8 mouse cellular contexts compared by ENCODE assay signal in the genomic region with DNA sequence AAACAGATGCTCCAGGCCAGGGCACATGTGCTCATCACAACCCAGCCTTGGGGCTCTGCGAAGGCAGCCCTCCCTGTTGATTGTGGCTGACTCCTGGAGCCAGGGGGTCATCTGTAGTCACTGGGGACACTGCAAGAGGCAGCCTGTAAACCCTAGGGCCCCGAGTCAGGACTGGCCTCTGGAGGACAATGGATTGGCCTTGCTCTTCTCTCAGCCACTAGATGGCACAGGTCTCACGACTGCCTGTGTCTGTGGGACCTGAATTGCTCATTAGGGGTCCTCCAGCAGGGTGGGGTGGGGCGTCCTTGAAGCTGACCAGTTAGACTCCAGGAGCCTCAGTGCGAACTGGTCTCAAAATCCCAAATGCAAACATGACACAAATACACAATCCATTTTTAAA. TPM values are rescaled to one million over a fixed set of nuclear protein-coding genes. Genes with fewer than 3 reads are reported as not detected.
DNase-seq lines count a peak whose midpoint lies in the region; ATAC-seq and TF ChIP-seq lines count a peak whose summit lies in the region.

No protein-coding gene starts in this region.

- H3K9ac ChIP-seq in hindbrain, embryonic 14.5 days = 0 out of 2 replicates have a peak overlapping the region, but pooled peaks have one; percentile 25
- H3K9ac ChIP-seq in neural tube, embryonic 15.5 days (replicated peaks) = no peak overlapping the region

- H3K27ac ChIP-seq in cerebellum, adult 2 months (ENCODE audit: insufficient read depth, low read length) = no peak overlapping the region
- H3K27ac ChIP-seq in spleen, adult 2 months (ENCODE audit: insufficient read depth, low read length) = no peak overlapping the region
- H3K27ac ChIP-seq in hindbrain, embryonic 14.5 days = no peak overlapping the region
- no peak overlapping the region for H3K27ac ChIP-seq in neural tube, embryonic 15.5 days (replicated peaks)

- H3K36me3 ChIP-seq in spleen, adult 2 months (ENCODE audit: control insufficient read depth, insufficient read depth, low read length) = peaks cover 16% of the 10 kb centered on the region
- H3K36me3 ChIP-seq in hindbrain, embryonic 14.5 days (replicated peaks; ENCODE audit: control insufficient read depth, insufficient read depth) = peaks cover 22% of the 10 kb centered on the region
- peaks cover 25% of the 10 kb centered on the region for H3K36me3 ChIP-seq in neural tube, embryonic 15.5 days

- H3K27me3 ChIP-seq in cerebellum, adult 2 months (ENCODE audit: control insufficient read depth, insufficient read depth, low read length) = no peaks in the 10 kb centered on the region
- H3K27me3 ChIP-seq in spleen, adult 2 months (ENCODE audit: control insufficient read depth, insufficient read depth, low read length) = no peaks in the 10 kb centered on the region
- H3K27me3 ChIP-seq in hindbrain, embryonic 14.5 days (ENCODE audit: control insufficient read depth, insufficient read depth, low read length) = no peaks in the 10 kb centered on the region
- H3K27me3 ChIP-seq in neural tube, embryonic 15.5 days (replicated peaks) = no peaks in the 10 kb centered on the region

- H3K4me1 ChIP-seq in cerebellum, adult 2 months (ENCODE audit: control insufficient read depth, insufficient read depth, low read length) = peaks cover 17% of the 10 kb centered on the region
- H3K4me1 ChIP-seq in spleen, adult 2 months (ENCODE audit: control insufficient read depth, insufficient read depth, insufficient read length) = no peaks in the 10 kb centered on the region
- no peaks in the 10 kb centered on the region for H3K4me1 ChIP-seq in hindbrain, embryonic 14.5 days (replicated peaks; ENCODE audit: control insufficient read depth, insufficient read depth, low read length)
- peaks cover 4% of the 10 kb centered on the region for H3K4me1 ChIP-seq in neural tube, embryonic 15.5 days

- ATAC-seq in cerebellum, adult (ENCODE audit: insufficient number of reproducible peaks, low FRiP score, low TSS enrichment) = no peak
- peak; percentile 60; the same call in 1 of the 2 replicates for ATAC-seq in hindbrain, embryonic 14.5 days (ENCODE audit: low FRiP score)
- peak; percentile 53; the same call in 1 of the 2 replicates for ATAC-seq in neural tube, embryonic 15.5 days (ENCODE audit: low FRiP score)
- no peak for ATAC-seq in frontal cortex, adult (ENCODE audit: low TSS enrichment)
- ATAC-seq in inflammation-experienced regulatory T-cells, adult 6 months = no peak

- WGBS in cerebellum, adult 2 months = 28% methylated on average over 5 of the region's 5 CpGs
- WGBS in spleen, adult 2 months = 39% methylated on average over 5 of the region's 5 CpGs
- 23% methylated on average over 5 of the region's 5 CpGs for WGBS in hindbrain, embryonic 14.5 days
- WGBS in neural tube, embryonic 15.5 days = 24% methylated on average over 5 of the region's 5 CpGs

- H3K9me3 ChIP-seq in hindbrain, embryonic 14.5 days (ENCODE audit: control insufficient read depth, low read length) = no peaks in the 10 kb centered on the region
- H3K9me3 ChIP-seq in neural tube, embryonic 15.5 days (replicated peaks) = no peaks in the 10 kb centered on the region

- DNase-seq in cerebellum, adult 2 months = peak; percentile 54 to 55
- DNase-seq in spleen, adult 2 months (ENCODE audit: low read depth in 1 of 2, low spot score in 2 of 2) = no peak
- no peak for DNase-seq in spleen, adult 18-20 months
- peak; percentile 50 for DNase-seq in hindbrain, embryonic 14.5 days (ENCODE audit: low spot score)

- no peak overlapping the region for H3K4me3 ChIP-seq in cerebellum, adult 2 months (replicated peaks; ENCODE audit: insufficient read depth, low read depth, low read length)
- no peak overlapping the region for H3K4me3 ChIP-seq in spleen, adult 2 months (ENCODE audit: extremely low read depth, insufficient read depth, insufficient read length)
- no peak overlapping the region for H3K4me3 ChIP-seq in hindbrain, embryonic 14.5 days (replicated peaks; ENCODE audit: low read length)
- no peak overlapping the region for H3K4me3 ChIP-seq in neural tube, embryonic 15.5 days (replicated peaks)

- TF ChIP-seq POLR2A in cerebellum, adult 2 months (IDR thresholded peaks at IDR 0.05; ENCODE audit: borderline replicate concordance, insufficient read depth, low read length) = no peak
- TF ChIP-seq POLR2A in spleen, adult 2 months (IDR thresholded peaks at IDR 0.05; ENCODE audit: low read depth, low read length) = no peak

- H3K4me2 ChIP-seq in hindbrain, embryonic 14.5 days (replicated peaks) = no peak overlapping the region
- H3K4me2 ChIP-seq in neural tube, embryonic 15.5 days = no peak overlapping the region

- peak; percentile 77 for TF ChIP-seq CTCF in cerebellum, adult 2 months (IDR thresholded peaks at IDR 0.05; ENCODE audit: borderline replicate concordance, insufficient read depth, low read depth, low read length)
- TF ChIP-seq CTCF in spleen, adult 2 months (IDR thresholded peaks at IDR 0.05; ENCODE audit: extremely low read depth, insufficient read depth, insufficient read length, insufficient replicate concordance) = peak; percentile 1; the same call in 1 of the 2 replicates

RNA-seq across cellular contexts. Expression of gene Slc29a4, which starts 19.2 kb away (rescaled TPM):
- polyA plus RNA-seq in cerebellum, adult 2 months (2012; rRNA removed) = 62.3 and 80.7 TPM in 2 replicates
- polyA plus RNA-seq in spleen, adult 2 months (2012; rRNA removed) = 9.7 and 12.9 TPM in 2 replicates
- 81.0 and 82.8 TPM in 2 replicates for polyA plus RNA-seq in hindbrain, embryonic 14.5 days (2014; fragmentation: Nextera tagmentation; extraction: Ambion mirVana)
- polyA plus RNA-seq in neural tube, embryonic 15.5 days (2015; fragmentation: Nextera tagmentation; extraction: Ambion mirVana) = 72.5 and 82.4 TPM in 2 replicates
- polyA plus RNA-seq in inflammation-experienced regulatory T-cells, adult 6 months (2017; shearing (Covaris generic)) = 1 to 10 TPM in 1 of 3 experiments, under 1 TPM in 1, not detected in 1; 0.20 to 1.9 TPM

RNA-seq across cellular contexts. Expression of gene Wipi2, which starts 45.6 kb away (rescaled TPM):
- 68.2 and 73.3 TPM in 2 replicates for polyA plus RNA-seq in cerebellum, adult 2 months (2012; rRNA removed)
- polyA plus RNA-seq in spleen, adult 2 months (2012; rRNA removed) = 32.1 and 36.3 TPM in 2 replicates
- 46.0 TPM in 2 replicates for polyA plus RNA-seq in hindbrain, embryonic 14.5 days (2014; fragmentation: Nextera tagmentation; extraction: Ambion mirVana)
- polyA plus RNA-seq in neural tube, embryonic 15.5 days (2015; fragmentation: Nextera tagmentation; extraction: Ambion mirVana) = 41.1 and 43.3 TPM in 2 replicates
- 10 to 100 TPM; 12.6 to 20.5 (median 15.4) TPM for polyA plus RNA-seq in inflammation-experienced regulatory T-cells, adult 6 months (2017; shearing (Covaris generic))

Comparison
In these comparisons a context has a peak if more than half of its experiments do, and no peak if none do; other contexts are left out.
1. DNase-seq: peak in cerebellum, adult 2 months (2 of 2) and hindbrain, embryonic 14.5 days (single experiment); none in spleen, adult 2 months (0 of 2) and spleen, adult 18-20 months (0 of 2).
2. ATAC-seq: peak in hindbrain, embryonic 14.5 days (single experiment) and neural tube, embryonic 15.5 days (single experiment); none in cerebellum, adult (single experiment), frontal cortex, adult (single experiment) and inflammation-experienced regulatory T-cells, adult 6 months (single experiment).